Mouse (Mus musculus) spleen, adult 2 months (tissue): Measurements from ENCODE around the gene Rsph10b. TPM values are rescaled to one million over a fixed set of nuclear protein-coding genes. Genes with fewer than 3 reads are reported as not detected.

ENCODE experiments used
- DNase-seq, 2 experiments: peaks; one replicate each; pipeline versions ENCODE4 v3.0.0 to v3.0.0-alpha.2; 2012 to 2021; ENCODE audit warnings: low spot score in 2 of 2, low read depth in 1 of 2
- H3K27ac ChIP-seq: fragments of 200-500 bp; 2 replicates; pipeline ENCODE4 v1.5.1; 2012; ENCODE audit warnings: low read length, inconsistent platforms; ENCODE audit not compliant: insufficient read depth
- H3K27me3 ChIP-seq: fragments of 200-500 bp; 2 replicates; pipeline ENCODE4 v1.6.1; 2012; ENCODE audit warnings: mild to moderate bottlenecking, moderate library complexity, low read length, inconsistent platforms; ENCODE audit not compliant: control insufficient read depth, insufficient read depth
- H3K36me3 ChIP-seq: fragments of 200-500 bp; 2 replicates; pipeline ENCODE4 v1.6.1; 2012; ENCODE audit warnings: mild to moderate bottlenecking, low read length, inconsistent platforms; ENCODE audit not compliant: control insufficient read depth, insufficient read depth
- H3K4me1 ChIP-seq: fragments of 200-500 bp; 2 replicates; pipeline ENCODE4 v1.6.1; 2011; ENCODE audit warnings: inconsistent platforms; ENCODE audit not compliant: control insufficient read depth, insufficient read depth, insufficient read length
- H3K4me3 ChIP-seq: fragments of 200-500 bp; 2 replicates; pipeline ENCODE4 v1.5.1; 2011; ENCODE audit warnings: mild to moderate bottlenecking, inconsistent platforms; ENCODE audit not compliant: insufficient read depth, insufficient read length; ENCODE audit errors: extremely low read depth
- CTCF ChIP-seq: fragments of 200-500 bp; IDR thresholded peaks from 2 replicates; pipeline ENCODE4 v1.5.1; 2011; ENCODE audit warnings: mild to moderate bottlenecking, inconsistent platforms; ENCODE audit not compliant: insufficient read depth, insufficient read length, insufficient replicate concordance; ENCODE audit errors: extremely low read depth
- POLR2A ChIP-seq: fragments of 200-500 bp; IDR thresholded peaks from 2 replicates; pipeline ENCODE4 v1.6.1; 2011; ENCODE audit warnings: low read depth, low read length, inconsistent platforms
- WGBS: fragments of 180-500 bp; shearing (Covaris S2); methylation state at CpG from one replicate; pipeline ENCODE4 v1.1.7; 2018; 5-methylcytosine and 5-hydroxymethylcytosine counted together
- polyA plus RNA-seq: library from polyadenylated mRNA; depleted of rRNA; stranded (reverse); fragments of >200 nt; gene quantifications from 2 replicates; pipeline ENCODE4 v1.2.3, GENCODE M21; 2012

Rsph10b gene
- polyA plus RNA-seq, 1 experiment: 0.49 TPM

- no peaks in the 10 kb centered on the region for H3K36me3 ChIP-seq
- DNase-seq: no peak
Observed at GRCm38 (mm10) chr5:143976232-143976631, 43.4 kb downstream of the Rsph10b start.

GRCm38 (mm10) chr5:143976726-143977431, 44.0 kb downstream of the Rsph10b start:
- no peak overlapping the region for H3K4me3 ChIP-seq
- H3K4me1 ChIP-seq: no peaks in the 10 kb centered on the region
- WGBS: 72% methylated on average over 16 of the region's 16 CpGs

More at GRCm38 (mm10) chr5:143976232-143976631, 43.4 kb downstream of the Rsph10b start:
- Histone ChIP-seq H3K4me1 (no peaks in the 10 kb centered on the region), H3K4me3 (no peak overlapping the region), H3K27ac (no peak overlapping the region), H3K27me3 (no peaks in the 10 kb centered on the region)
- WGBS: 88% methylated on average over 11 of the region's 11 CpGs
- TF ChIP-seq POLR2A (no peak), CTCF (no peak)

GRCm38 (mm10) chr5:143980858-143981257, 48.0 kb downstream of the Rsph10b start:
- TF ChIP-seq CTCF (no peak), POLR2A (no peak)
- WGBS: 84% methylated on average over 9 of the region's 9 CpGs
- H3K4me3 ChIP-seq: no peak overlapping the region
- H3K27me3 ChIP-seq: no peaks in the 10 kb centered on the region
- no peak overlapping the region for H3K27ac ChIP-seq
- H3K4me1 ChIP-seq: no peaks in the 10 kb centered on the region
- no peak for DNase-seq
- H3K36me3 ChIP-seq: peaks cover 7% of the 10 kb centered on the region

More at GRCm38 (mm10) chr5:143976726-143977431, 44.0 kb downstream of the Rsph10b start:
- no peak for DNase-seq
- Histone ChIP-seq H3K36me3 (0 out of 2 replicates have a peak, but pooled peaks cover 1% of the 10 kb centered on the region), H3K27me3 (no peaks in the 10 kb centered on the region), H3K27ac (no peak overlapping the region)
- TF ChIP-seq POLR2A: no peak
- TF ChIP-seq CTCF: no peak

GRCm38 (mm10) chr5:143982361-143982760, 49.5 kb downstream of the Rsph10b start:
- no peaks in the 10 kb centered on the region for H3K27me3 ChIP-seq
- 77% methylated on average over 2 of the region's 2 CpGs for WGBS
- DNase-seq: no peak
- H3K27ac ChIP-seq: no peak overlapping the region
- TF ChIP-seq POLR2A: no peak
- no peak for TF ChIP-seq CTCF
- H3K4me3 ChIP-seq: no peak overlapping the region
- no peaks in the 10 kb centered on the region for H3K4me1 ChIP-seq
- H3K36me3 ChIP-seq: peaks cover 18% of the 10 kb centered on the region

GRCm38 (mm10) chr5:143985381-143985780, 52.5 kb downstream of the Rsph10b start:
- H3K27me3 ChIP-seq: no peaks in the 10 kb centered on the region
- no peak overlapping the region for H3K4me3 ChIP-seq
- H3K4me1 ChIP-seq: no peaks in the 10 kb centered on the region
- peaks cover 31% of the 10 kb centered on the region for H3K36me3 ChIP-seq
- 87% methylated on average over 7 of the region's 7 CpGs for WGBS
- no peak for DNase-seq
- TF ChIP-seq POLR2A (no peak), CTCF (no peak)
- no peak overlapping the region for H3K27ac ChIP-seq

GRCm38 (mm10) chr5:143987596-143987995, 54.8 kb downstream of the Rsph10b start:
- peaks cover 43% of the 10 kb centered on the region for H3K36me3 ChIP-seq
- 93% methylated on average over 3 of the region's 3 CpGs for WGBS
- no peak overlapping the region for H3K4me3 ChIP-seq
- no peak for DNase-seq
- no peaks in the 10 kb centered on the region for H3K4me1 ChIP-seq
- no peaks in the 10 kb centered on the region for H3K27me3 ChIP-seq
- TF ChIP-seq POLR2A: no peak
- no peak for TF ChIP-seq CTCF
- H3K27ac ChIP-seq: no peak overlapping the region

GRCm38 (mm10) chr5:143989046-143989445, 56.2 kb downstream of the Rsph10b start:
- H3K27me3 ChIP-seq: no peaks in the 10 kb centered on the region
- H3K4me1 ChIP-seq: no peaks in the 10 kb centered on the region
- peaks cover 52% of the 10 kb centered on the region for H3K36me3 ChIP-seq
- TF ChIP-seq POLR2A: no peak
- no peak for TF ChIP-seq CTCF
- DNase-seq: no peak
- no peak overlapping the region for H3K27ac ChIP-seq
- WGBS: 96% methylated on average over 4 of the region's 4 CpGs
- no peak overlapping the region for H3K4me3 ChIP-seq

GRCm38 (mm10) chr5:143990086-143990485, 57.3 kb downstream of the Rsph10b start:
- Histone ChIP-seq H3K4me3 (no peak overlapping the region), H3K27me3 (no peaks in the 10 kb centered on the region), H3K4me1 (no peaks in the 10 kb centered on the region), H3K27ac (no peak overlapping the region), H3K36me3 (peaks cover 53% of the 10 kb centered on the region)
- WGBS: 25% methylated on average over 11 of the region's 11 CpGs
- no peak for DNase-seq
- TF ChIP-seq POLR2A (no peak), CTCF (no peak)
